Mouse (Mus musculus) cerebellum, adult 18-20 months (tissue): ENCODE results near the gene Ptprk.
A peak's percentile ranks its signal among the peaks of the same experiment; 100 is the strongest.

ENCODE experiments used
- DNase-seq, 2 experiments: peaks; one replicate each; pipeline ENCODE4 v3.0.0; 2021

Gene Ptprk

DNA sequence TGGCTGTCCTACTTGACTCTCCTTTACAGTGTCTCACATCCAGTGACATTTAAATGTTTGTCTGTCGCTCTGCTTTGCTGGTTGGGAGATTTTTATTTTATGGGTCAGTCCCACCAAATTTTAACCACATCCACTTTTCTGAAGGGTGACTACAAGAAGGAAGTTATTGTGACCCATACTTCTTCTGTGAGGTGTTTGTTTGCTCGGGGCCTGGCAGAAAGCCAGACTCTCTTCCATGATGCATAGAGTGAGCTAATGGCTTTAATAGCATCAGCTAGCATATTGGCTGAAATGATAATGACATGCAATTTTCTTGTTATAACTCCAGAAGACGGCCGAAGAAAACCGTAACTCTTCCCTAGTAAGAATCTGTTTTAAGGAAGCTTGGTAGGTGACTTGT, 119.0 kb downstream of the Ptprk start:
- DNase-seq, result no peak

DNA sequence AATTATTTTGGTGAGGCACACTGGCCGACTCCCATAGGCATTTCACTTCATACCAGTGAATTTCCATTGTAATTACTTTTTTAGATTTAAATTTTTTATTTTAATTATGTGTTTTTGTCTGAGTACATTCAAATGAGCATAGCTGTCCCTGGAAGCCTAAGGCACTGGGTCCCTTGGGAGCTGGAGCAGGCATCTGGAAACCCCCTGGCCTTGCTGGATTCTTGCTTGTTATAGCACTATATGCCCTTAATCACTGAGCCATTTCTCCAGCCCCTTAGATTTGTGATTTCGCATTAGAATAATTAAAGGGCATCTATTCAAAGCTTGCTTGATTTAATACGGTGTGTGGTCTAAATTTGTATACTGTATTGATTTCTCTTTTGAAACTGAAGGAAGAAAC, 126.0 kb downstream of the Ptprk start:
- DNase-seq, result no peak

DNA sequence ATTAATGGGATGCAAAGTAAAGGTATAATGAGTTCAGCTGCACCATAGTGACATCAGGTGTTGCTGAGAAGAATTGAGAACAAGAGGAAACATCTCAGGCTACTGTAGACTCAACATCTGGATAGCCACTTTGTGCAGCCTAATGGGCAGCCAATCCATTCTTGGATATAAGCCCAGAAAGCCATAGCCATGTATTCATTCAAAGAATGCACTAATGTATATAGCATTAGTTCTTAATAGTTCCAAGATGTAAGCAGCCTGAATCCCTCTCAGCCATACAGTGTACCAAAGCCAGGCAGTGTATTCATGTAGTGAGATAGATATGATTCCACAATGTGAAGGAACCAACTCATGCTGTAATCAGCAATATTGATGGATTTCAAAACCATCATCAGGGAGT, 134.8 kb downstream of the Ptprk start:
- DNase-seq, result no peak

DNA sequence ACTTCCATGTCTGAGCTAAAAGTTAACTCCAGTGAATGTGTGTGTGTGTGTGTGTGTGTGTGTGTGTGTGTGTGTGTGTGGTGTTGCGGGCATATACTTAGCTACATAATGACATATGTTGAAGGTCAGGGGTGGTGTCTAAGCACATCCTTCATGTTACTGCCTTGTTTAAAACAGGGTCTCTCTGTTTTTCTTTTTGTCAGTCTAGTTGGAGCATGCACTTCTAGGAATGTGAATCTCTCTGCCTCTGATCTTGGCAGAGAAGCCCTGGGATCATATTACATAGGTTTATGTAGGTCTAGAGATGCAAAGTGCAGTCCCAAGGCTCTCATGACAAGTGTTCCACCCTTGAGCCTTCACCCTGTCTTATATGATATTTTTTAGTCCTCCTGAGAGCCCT, 137.5 kb downstream of the Ptprk start:
- no peak for DNase-seq

DNA sequence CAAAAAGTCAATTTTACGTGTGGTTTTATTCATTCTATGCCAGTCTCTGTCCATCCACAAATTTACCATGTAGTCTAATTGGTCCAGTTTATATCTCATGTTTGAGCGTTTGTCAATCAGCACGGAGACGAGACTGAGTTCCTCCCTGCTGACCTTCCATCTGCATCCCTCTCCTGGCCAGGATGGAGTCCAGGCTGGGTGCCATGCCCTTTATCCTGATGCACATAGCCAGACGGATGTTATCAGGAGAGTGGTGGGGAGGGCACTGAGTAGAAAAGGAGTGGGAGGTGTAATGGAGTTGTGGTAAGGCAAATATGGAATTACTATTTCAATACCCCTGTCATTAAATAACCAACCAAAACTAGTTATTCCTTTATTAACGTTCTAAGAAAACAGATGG, 140.5 kb downstream of the Ptprk start:
- peak; percentile 43 to 44 for DNase-seq

DNA sequence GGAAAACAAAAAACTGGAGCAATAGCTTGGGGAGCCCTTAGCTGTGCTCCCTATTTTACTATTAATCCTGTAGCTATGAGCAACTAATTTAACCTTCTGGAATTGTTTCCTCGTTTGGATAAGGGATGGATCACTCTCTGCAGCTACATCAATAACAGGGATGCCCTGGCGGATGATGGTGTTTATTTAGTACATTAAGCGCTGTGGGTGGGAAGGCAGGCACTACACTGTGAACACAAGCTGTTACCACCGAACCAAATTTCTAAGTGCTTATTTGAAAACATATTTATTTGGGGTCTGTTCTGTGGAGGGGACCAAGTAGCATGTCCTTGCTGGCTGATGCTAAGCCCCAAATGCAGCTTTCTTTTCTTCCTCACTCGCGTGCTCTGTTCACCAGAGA, 149.0 kb downstream of the Ptprk start:
- DNase-seq, result no peak

DNA sequence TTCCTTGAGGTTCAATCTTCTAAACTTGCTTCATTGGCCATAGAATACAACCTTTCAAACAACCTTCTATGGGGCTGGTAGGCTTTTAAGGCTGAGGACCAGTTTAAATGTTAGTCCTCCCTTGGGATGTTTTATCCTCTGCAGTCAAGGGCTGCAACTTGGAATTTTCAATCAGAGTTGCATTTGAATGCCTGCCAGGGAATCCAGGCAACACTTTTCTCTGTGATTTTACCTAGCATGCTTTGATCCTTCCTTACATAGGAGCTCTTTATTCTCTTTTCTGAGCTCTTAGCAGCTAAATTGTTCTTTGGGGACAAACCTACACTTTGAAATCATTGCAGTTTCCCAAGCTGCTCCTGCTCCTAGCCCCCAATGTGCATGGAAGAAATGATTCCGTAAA, 149.8 kb downstream of the Ptprk start:
- DNase-seq, result no peak

DNA sequence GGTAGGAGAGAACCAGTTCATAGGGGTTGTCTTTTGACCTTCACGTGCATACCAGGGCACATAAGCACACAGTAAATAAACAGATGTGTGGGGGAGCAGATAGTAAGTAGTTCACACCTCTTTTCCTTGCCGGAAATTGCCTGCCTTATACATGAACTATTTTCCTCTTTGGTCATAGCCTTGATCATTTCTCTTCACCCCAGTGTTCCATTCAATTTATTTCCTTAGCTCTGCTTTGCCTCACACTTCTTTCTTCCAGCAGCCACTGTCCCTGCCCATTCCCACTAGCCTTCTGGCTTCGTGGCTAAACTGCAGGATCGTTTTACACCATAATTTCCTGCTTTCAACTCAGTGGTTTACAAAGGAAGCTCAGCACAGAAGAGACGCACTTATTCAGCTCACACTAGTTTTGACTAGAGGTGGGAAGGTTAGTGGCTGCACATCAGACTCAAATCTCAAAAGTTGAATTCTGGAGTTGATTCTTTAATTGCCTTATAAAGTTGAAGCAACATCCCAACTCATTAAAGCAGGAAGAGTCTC, 151.0 kb downstream of the Ptprk start:
- DNase-seq, result no peak

DNA sequence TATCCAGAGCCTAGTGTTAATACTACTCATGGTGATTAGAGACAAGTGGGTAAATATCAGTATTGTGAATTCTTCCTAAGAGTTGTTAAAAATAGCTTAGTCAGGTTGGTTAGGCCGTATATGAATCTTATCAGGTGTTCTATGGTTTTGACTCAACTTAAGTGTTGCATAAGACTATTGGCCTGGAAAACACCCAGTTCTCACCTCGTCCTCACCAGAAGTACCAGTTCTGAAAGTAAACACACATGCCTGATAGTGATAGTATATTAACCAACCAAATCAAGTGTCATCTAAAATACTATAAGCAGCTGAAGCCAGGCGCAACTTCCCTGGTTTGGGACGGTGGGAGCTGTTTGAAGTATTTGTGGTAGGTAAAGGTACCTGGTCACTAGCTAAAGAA, 153.1 kb downstream of the Ptprk start:
- no peak for DNase-seq

DNA sequence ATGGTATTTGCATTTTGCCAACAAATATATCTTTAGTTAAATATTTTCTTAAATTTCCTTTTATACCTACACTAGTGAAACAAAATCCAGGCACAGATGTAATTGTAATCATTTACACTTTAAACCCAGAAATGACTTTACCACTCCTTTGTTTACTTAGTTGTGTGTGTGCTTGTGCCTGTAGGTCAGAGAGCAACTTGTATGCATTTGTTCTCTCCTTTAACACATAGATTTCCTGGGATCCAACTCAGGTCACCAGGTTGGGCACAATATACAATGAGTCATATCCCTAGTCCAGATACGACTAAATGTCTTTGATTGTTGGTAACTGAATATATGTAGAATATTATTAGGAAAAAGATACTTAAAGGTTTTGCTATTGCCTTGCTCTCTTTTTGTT, 153.6 kb downstream of the Ptprk start:
- no peak for DNase-seq

DNA sequence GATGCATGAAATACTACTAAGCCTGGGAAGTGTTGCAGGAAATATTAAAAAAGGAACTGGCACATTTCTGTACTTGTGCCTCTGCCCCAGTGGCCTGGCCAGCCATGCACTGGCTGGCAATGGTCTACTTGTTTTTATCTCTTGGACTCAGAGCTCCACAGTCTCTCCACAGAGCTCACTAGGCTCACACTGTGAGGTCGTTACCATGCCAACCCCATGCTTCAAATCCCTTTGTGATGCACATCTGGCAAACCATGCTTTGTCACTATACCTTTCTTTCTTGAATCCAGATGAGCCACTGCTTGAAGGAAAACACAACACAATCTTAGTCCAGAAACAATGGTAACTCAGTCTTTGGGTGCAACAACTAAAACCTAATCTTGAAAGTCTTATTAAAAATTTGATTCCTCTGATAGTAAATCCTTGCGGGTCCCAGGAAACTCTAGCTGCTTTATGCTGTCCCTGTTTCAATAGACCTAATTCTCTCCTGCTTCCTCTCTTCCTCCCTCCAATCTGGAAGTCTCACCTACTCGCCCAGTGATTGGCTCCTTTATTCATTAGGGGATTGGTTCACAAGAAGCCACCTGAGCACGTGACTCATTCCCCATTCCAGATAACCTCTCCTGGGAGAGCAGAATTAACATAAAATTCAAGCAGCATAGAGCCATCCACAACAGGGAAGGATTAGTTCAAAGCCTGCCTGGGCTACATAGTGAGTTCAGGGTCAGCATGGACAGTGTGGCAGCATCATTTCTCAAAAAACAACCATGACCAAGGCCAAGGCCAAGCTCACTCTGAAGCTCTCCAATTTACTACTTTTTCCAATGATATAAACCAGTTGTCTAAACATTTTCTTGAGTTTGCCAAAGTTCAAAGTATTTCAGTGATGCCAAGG, 157.9 kb downstream of the Ptprk start:
- no peak for DNase-seq

DNA sequence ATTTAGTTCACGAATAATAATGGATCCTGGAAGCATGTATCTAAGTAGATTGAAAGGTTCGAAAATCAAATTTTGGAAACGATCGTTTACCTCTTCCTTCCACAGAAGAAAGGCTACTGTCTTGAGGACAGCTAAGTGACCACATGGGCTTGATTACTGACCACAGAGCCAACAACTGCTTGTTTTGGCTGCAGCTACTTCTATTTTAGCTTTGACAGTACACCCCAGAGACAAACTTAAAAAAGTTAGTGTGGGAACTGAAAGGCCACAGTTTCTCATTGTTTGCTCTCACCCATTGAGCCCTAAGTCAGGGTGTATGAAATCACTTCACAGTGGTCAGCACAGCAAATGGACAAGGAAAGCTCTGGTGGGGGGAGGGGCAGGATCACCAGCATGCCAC, 174.4 kb downstream of the Ptprk start:
- no peak for DNase-seq

DNA sequence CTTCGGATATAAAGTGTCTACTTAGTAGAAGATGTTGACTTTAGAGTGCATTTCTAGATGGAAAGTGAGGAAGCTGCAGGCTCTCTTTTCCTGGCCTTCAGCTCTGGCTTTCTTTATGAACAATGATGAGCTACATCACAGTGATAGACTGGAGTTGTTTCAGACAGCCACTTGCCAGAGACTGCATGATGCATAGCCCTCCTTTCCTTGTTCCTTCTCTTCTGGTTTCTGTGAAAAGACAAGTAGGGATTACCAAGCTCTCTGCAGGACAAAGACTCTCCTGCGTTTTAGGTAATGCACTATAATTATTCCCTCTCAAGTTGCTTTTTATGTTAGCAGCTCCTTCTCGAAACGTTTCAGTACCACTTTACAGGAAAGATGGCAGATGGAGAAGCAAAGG, 176.8 kb downstream of the Ptprk start:
- no peak for DNase-seq

DNA sequence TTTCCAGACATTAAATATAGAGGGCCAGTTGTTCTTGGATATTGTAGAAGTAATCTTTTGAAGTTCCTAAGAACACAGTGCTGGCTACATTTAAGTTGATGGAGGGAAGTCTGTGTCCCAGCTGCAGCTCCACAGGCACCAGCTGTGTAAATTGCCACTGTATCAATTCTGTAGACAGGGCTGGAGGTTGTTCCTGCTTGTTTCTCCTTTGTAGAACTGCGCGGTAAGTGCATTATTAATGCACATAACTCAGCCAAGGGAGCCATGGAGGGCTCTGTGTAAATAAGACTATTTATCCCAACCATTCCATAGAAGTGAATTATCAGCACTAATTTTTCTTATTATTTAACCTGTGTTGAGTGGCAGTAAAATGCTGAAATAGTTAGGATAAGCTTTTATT, 186.0 kb downstream of the Ptprk start:
- no peak for DNase-seq

DNA sequence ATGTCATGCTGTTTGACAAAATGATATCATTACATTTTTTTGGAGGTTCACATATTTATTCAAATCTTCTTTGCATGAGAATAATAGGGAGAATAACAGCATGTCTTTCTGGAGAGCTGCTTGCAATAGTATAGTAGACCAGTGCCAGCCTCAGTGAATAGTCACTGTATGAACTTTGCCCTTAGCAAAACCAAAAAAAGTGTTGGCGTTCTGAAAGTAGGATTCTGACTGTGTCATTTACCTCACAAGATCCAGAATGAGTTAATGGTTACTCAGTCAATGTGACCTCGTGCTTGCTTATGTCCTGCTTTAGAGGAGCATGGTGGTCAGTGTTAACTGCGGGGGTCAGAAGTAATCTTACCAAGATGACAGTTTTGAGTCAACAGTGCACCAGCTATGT, 187.5 kb downstream of the Ptprk start:
- no peak for DNase-seq

DNA sequence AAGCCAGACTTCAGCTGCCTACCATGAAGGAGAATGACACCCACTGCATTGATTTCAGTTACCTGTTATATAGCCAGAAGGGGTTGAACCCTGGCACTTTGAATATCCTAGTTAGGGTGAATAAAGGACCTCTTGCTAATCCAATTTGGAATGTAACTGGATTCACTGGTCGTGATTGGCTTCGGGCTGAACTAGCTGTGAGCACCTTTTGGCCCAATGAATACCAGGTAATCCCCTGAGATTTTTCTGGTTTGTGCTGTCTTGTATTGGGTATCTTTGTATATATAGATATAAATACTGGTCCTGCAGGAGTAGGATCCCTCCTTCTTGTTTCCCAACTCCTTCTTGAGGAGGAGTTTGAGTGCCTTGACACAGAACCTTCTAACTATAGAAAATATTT, 188.9 kb downstream of the Ptprk start:
- no peak for DNase-seq

DNA sequence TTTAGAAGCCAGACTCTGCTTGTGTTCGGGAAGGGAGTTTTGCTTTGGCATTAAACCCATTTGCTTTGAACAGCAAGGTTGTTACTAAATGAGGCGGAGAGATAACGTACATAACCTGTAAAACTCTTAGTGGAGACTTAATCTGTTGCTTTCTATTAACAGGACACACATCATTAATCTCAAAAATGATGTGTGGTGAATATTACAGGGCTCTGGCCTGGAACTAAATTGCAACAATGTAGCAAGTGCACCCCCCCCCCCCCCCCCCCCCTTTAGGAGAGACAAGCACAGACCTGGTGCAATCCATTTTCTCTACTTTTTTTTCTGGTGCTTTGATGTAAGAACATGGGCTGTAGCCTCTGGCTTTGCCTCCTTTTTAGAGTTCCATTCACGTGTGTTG, 195.7 kb downstream of the Ptprk start:
- no peak for DNase-seq

DNA sequence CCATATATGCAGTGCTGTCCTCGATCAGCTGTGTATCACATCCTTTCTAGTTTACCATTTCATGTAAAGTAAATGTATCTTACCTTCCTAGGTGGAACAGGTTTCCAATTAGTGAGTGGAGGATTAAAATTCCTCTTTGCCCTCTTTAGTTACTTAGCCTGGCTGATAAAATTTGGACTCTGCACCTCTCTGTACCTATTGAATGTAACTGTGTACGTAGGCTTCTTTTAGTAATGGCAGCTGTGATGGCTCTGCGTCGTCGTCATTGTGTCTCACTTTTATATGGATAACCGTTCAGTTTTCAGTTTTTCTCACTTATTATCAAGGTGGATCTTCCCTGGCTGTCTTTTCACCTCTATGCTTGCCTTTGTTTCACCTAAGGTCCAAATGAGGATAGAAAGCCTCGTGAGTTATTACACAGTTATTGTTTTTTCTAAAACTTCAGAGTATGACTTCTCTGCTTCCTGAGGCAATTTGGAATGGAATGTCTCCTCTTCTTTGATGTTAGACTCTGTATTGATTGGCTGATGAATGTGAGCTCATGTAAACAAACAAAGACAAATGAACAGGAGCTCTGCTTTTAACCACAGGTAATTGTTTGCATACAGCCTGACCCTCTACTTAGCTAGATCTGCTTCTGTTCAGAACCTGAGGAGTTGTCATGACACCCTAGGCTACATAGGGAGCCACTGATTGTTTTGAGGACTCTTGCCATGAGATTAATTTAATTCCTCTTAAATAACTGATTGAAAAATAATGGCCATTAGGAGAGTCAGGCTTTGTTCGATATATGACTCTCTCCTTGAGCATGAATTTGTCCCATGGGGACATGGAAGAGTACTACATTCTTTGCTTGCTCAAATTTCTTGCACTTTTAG, 197.3 kb downstream of the Ptprk start:
- DNase-seq, result no peak

DNA sequence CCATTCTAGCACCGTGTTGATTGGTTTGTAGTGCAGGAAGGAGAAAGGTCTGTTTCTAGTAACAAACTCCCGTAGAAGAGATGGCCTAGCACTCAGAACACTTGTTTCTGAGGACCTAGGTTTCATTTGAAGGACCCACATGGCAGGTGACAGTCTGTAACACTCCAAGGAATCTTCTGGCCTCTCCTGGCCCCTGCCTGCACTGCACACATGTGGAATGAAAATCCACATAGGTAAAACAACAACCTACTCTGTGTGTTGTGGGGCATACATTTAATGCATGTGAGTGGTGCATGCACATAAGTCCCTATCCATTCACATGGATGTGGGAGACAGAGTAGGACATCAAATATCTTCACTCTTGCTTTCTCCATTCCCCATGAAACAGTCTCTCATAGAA, 204.1 kb downstream of the Ptprk start:
- DNase-seq, result no peak

DNA sequence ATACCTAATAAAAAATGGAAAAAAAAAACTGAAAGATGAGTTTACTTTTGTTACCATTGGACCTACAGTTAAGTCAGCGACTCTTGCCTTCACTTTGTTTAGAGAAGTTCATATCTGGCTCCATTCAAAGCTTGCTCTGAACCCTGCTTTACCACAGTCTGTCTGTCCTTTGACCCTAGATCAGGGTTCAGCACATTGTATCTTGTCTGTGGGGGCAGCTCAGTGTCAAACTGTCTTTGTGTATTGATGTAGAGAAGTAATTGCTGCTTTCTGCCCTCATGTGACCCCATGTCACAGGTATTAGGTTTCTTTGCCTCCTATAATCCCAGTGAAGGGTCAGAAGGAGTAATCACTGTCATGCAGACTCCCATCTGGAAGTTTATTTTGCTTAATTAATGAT, 222.9 kb downstream of the Ptprk start:
- no peak for DNase-seq

DNA sequence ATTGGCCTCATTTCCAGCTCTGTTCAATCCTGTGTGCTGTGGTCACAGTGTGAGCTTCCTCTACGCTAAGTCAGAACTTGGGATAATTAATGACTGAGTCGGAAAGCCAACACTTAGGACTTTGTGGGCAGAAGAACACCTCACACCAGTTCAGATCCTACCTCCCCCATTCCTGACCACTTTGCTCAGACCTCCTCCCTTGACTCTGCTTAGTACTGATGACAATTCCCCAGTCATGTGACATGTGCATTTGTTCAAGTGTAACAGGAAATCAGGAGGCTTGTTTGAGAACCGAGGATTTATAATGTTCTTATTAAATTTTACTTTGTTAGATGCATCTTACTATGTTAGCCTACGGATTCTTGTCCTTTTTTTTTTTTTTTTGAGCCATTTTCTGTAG, 224.6 kb downstream of the Ptprk start:
- no peak for DNase-seq

DNA sequence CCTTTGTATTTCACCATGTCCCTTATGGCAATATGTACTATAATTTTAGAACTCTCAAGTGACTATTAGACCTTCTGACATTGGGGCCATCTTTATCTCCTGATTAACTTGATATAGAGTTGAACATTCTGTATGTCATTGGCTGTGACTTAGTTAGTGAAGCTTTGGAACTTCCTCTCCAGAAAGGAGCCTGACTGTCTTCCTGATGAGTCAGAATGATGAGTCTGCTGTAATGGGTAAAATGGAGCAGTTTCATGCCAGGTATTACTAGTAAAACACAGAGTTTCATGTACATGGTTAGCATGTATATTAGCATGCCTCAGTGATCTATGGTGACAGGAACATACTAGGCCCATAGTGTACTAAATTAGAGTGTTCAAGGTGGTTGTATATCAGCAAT, 229.2 kb downstream of the Ptprk start:
- DNase-seq, result no peak

DNA sequence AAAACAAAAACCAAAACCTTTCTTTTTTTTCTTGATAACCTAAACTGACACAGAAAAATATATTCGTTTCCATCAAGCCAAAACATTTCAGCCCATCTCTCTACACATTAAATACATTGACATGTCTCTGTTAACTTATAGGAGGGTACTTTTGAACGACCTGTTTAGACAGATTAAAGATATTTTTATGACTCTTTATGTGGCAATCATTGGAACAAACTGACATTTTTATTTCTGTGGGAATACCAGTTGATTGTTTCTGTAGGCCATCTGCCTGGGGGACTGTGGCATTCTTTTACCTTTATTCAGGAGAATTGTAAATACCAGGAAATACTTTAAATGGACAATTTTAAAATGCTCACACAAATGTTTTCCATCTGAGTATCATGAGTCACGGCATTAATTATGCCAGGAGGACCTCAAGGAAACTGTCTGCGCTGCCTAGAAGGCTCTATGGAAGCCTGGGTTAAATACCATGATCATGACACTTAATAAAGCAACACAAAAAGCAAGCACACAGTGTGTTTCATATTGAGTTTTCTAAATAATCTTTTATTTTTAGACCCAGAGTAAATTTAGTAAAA, 229.8 kb downstream of the Ptprk start:
- no peak for DNase-seq
